Mouse (Mus musculus): ENCODE measurements at regions not wholly inside any gene's neighbourhood (a gene's known extent, or its start where the extent isn't known, plus 50 kb on each side); places are given as distances from the start of the nearest gene placed in this dataset.

DNA sequence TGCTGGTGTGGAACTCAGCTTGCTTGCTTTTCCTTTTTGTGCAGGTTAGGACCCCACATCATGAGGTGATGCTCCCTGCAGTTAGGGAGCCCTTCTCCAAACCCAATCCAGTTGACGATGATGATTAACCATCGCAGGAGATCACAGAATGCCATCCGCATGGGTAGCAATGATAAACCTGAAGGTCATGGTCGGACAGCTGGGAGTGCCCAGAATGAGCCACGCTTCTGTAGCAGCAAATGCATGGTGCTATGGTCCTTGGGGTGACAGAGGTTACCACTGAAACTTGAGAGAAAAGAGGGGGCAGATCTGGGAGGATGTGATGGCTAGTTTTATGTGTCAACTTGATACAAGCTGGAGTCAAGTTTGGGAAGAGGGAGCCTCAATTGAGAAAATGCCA, 170.3 kb downstream of the Inhbb start:
- Histone ChIP-seq H3K27ac (ENCODE audit: insufficient read depth, low read depth, low read length, poor library complexity, severe bottlenecking) (no peak overlapping the region), H3K9me3 (ENCODE audit: control insufficient read depth, insufficient read depth, low read depth, low read length) (no peaks in the 10 kb centered on the region), H3K9ac (ENCODE audit: insufficient read depth, low read depth, low read length, poor library complexity, severe bottlenecking) (no peak overlapping the region), H3K36me3 (ENCODE audit: control insufficient read depth, insufficient read depth, low read length, poor library complexity, severe bottlenecking) (no peaks in the 10 kb centered on the region), H3K4me3 (ENCODE audit: insufficient read depth in 1 of 2, low read depth in 1 of 2, low read length in 2 of 2, poor library complexity in 1 of 2, severe bottlenecking in 1 of 2) (no peak overlapping the region), H3K4me1 (ENCODE audit: control insufficient read depth in 2 of 2, insufficient read depth in 2 of 2, low read length in 2 of 2, poor library complexity in 1 of 2) (peaks cover 0 to 3% of the 10 kb centered on the region in 2 experiments; a peak in 1 of 4 replicates)
- DNase-seq (ENCODE audit: low read depth, low spot score): no peak
- in situ Hi-C loops (cut with MboI; ENCODE audit: low sequenced_read_pairs in 2 of 2, unreplicated experiment in 2 of 2): no loop called here
- TF ChIP-seq ZNF384 (IDR thresholded peaks at IDR 0.05; ENCODE audit: low read depth, low read length): no peak
- TF ChIP-seq MAFK (IDR thresholded peaks at IDR 0.05; ENCODE audit: insufficient read depth, low read depth, low read length): no peak
- no peak for TF ChIP-seq ZC3H11A (IDR thresholded peaks at IDR 0.05; ENCODE audit: borderline replicate concordance, low read depth, low read length)

DNA sequence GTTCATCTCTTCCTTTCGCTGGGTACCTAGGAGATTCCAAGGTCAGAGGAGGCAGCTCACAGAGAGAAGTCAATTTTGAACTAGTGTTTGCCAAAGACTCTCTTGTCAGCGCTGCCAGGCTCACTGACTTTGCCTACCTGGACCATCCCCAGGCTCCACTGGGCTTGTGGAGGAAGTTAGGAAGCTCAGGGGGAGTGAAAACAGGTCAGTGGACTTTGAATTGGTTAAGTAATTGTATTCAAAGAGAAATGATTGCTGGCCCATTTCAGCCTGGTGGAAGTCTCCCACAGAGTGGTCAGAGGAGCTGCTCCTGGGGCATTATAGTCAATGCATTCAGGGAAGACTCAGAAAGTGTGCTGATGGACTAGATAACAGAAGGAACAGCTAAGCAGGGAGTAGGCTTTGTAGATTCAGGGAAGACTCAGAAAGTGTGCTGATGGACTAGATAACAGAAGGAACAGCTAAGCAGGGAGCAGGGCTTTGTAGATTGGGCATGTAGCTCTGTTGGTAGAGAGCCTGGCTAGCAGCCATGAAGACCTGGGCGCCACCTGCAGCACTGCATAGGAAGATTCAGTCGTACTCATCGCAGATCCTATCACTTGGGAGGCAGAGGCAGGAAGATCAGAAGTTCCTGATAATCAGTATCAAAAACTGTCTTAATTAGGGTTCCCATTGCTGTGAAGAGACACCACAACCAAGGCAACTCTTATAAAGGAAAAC, 173.1 kb downstream of the Inhbb start:
- no peak for DNase-seq (ENCODE audit: low read depth, low spot score)
- Histone ChIP-seq H3K9me3 (ENCODE audit: control insufficient read depth, insufficient read depth, low read depth, low read length) (no peaks in the 10 kb centered on the region), H3K36me3 (ENCODE audit: control insufficient read depth, insufficient read depth, low read length, poor library complexity, severe bottlenecking) (no peaks in the 10 kb centered on the region), H3K4me1 (ENCODE audit: control insufficient read depth in 2 of 2, insufficient read depth in 2 of 2, low read length in 2 of 2, poor library complexity in 1 of 2) (no peaks in the 10 kb centered on the region), H3K27ac (ENCODE audit: insufficient read depth, low read depth, low read length, poor library complexity, severe bottlenecking) (no peak overlapping the region), H3K4me3 (ENCODE audit: insufficient read depth in 1 of 2, low read depth in 1 of 2, low read length in 2 of 2, poor library complexity in 1 of 2, severe bottlenecking in 1 of 2) (no peak overlapping the region), H3K9ac (ENCODE audit: insufficient read depth, low read depth, low read length, poor library complexity, severe bottlenecking) (no peak overlapping the region)
- no peak for TF ChIP-seq CHD2 (IDR thresholded peaks at IDR 0.05; ENCODE audit: low read depth, low read length)
- no peak for TF ChIP-seq HCFC1 (IDR thresholded peaks at IDR 0.05; ENCODE audit: borderline replicate concordance, insufficient read depth, low read length)
- TF ChIP-seq MAFK (IDR thresholded peaks at IDR 0.05; ENCODE audit: insufficient read depth, low read depth, low read length): no peak
- TF ChIP-seq ZNF384 (IDR thresholded peaks at IDR 0.05; ENCODE audit: low read depth, low read length): no peak
- TF ChIP-seq ZC3H11A (IDR thresholded peaks at IDR 0.05; ENCODE audit: borderline replicate concordance, low read depth, low read length): no peak
- in situ Hi-C loops (cut with MboI; ENCODE audit: low sequenced_read_pairs in 2 of 2, unreplicated experiment in 2 of 2): no loop called here

- no peak for DNase-seq (ENCODE audit: low read depth, low spot score)
- no peaks in the 10 kb centered on the region for H3K9me3 ChIP-seq (ENCODE audit: control insufficient read depth, insufficient read depth, low read depth, low read length)
- no peak overlapping the region for H3K27ac ChIP-seq (ENCODE audit: insufficient read depth, low read depth, low read length, poor library complexity, severe bottlenecking)
- no peaks in the 10 kb centered on the region for H3K4me1 ChIP-seq (ENCODE audit: control insufficient read depth in 2 of 2, insufficient read depth in 2 of 2, low read length in 2 of 2, poor library complexity in 1 of 2)
- TF ChIP-seq MAFK (IDR thresholded peaks at IDR 0.05; ENCODE audit: insufficient read depth, low read depth, low read length) (no peak), HCFC1 (IDR thresholded peaks at IDR 0.05; ENCODE audit: borderline replicate concordance, insufficient read depth, low read length) (no peak), ZNF384 (IDR thresholded peaks at IDR 0.05; ENCODE audit: low read depth, low read length) (no peak), CHD2 (IDR thresholded peaks at IDR 0.05; ENCODE audit: low read depth, low read length) (no peak), ZC3H11A (IDR thresholded peaks at IDR 0.05; ENCODE audit: borderline replicate concordance, low read depth, low read length) (no peak)
- H3K36me3 ChIP-seq (ENCODE audit: control insufficient read depth, insufficient read depth, low read length, poor library complexity, severe bottlenecking): no peaks in the 10 kb centered on the region
- no peak overlapping the region for H3K4me3 ChIP-seq (ENCODE audit: insufficient read depth in 1 of 2, low read depth in 1 of 2, low read length in 2 of 2, poor library complexity in 1 of 2, severe bottlenecking in 1 of 2)
- in situ Hi-C loops (cut with MboI; ENCODE audit: low sequenced_read_pairs in 2 of 2, unreplicated experiment in 2 of 2): no loop called here
- H3K9ac ChIP-seq (ENCODE audit: insufficient read depth, low read depth, low read length, poor library complexity, severe bottlenecking): no peak overlapping the region
Measured at GRCm38 (mm10) chr1:119247117-119247516, 174.9 kb downstream of the Inhbb start.

GRCm38 (mm10) chr1:119238463-119238862, 183.6 kb downstream of the Inhbb start:
- Histone ChIP-seq H3K9me3 (ENCODE audit: control insufficient read depth, insufficient read depth, low read depth, low read length) (no peaks in the 10 kb centered on the region), H3K9ac (ENCODE audit: insufficient read depth, low read depth, low read length, poor library complexity, severe bottlenecking) (no peak overlapping the region), H3K36me3 (ENCODE audit: control insufficient read depth, insufficient read depth, low read length, poor library complexity, severe bottlenecking) (no peaks in the 10 kb centered on the region), H3K4me3 (ENCODE audit: insufficient read depth in 1 of 2, low read depth in 1 of 2, low read length in 2 of 2, poor library complexity in 1 of 2, severe bottlenecking in 1 of 2) (no peak overlapping the region), H3K4me1 (ENCODE audit: control insufficient read depth in 2 of 2, insufficient read depth in 2 of 2, low read length in 2 of 2, poor library complexity in 1 of 2) (no peaks in the 10 kb centered on the region), H3K27ac (ENCODE audit: insufficient read depth, low read depth, low read length, poor library complexity, severe bottlenecking) (no peak overlapping the region)
- no peak for DNase-seq (ENCODE audit: low read depth, low spot score)
- in situ Hi-C loops (cut with MboI; ENCODE audit: low sequenced_read_pairs in 2 of 2, unreplicated experiment in 2 of 2): no loop called here
- TF ChIP-seq ZNF384 (IDR thresholded peaks at IDR 0.05; ENCODE audit: low read depth, low read length) (no peak), MAFK (IDR thresholded peaks at IDR 0.05; ENCODE audit: insufficient read depth, low read depth, low read length) (no peak), ZC3H11A (IDR thresholded peaks at IDR 0.05; ENCODE audit: borderline replicate concordance, low read depth, low read length) (no peak), HCFC1 (IDR thresholded peaks at IDR 0.05; ENCODE audit: borderline replicate concordance, insufficient read depth, low read length) (no peak), CHD2 (IDR thresholded peaks at IDR 0.05; ENCODE audit: low read depth, low read length) (no peak)
